Mouse (Mus musculus): ENCODE measurements around the gene Prodh2. TPM values are rescaled to one million over a fixed set of nuclear protein-coding genes. Genes with fewer than 3 reads are reported as not detected.
"Not testable (repeated sequence)": the region's sequence is repeated elsewhere in the genome, so short reads cannot be mapped to it uniquely, and the experiment has no call there.

Prodh2 gene
- polyA plus RNA-seq, 1 experiment from 2014 or later: 9.9 TPM

DNA sequence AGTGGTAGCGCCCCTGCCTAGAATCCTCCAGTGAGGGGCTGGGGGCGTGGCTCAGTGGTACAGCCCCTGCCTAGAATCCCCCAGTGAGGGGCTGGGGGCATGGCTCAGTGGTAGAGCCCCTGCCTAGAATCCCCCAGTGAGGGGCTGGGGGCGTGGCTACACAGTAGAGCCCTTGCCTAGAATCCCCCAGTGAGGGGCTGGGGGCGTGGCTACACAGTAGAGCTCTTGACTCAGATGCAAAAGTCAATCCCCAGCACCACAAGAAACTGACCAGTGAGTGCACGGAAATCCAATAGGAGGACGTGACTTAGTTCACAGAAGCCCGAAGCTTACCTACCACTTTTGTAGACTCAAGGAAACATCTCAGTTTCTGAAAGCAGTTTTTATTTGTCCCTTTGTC is 17.3 kb upstream of the Prodh2 start:
- ATAC-seq: not testable (repeated sequence)

DNA sequence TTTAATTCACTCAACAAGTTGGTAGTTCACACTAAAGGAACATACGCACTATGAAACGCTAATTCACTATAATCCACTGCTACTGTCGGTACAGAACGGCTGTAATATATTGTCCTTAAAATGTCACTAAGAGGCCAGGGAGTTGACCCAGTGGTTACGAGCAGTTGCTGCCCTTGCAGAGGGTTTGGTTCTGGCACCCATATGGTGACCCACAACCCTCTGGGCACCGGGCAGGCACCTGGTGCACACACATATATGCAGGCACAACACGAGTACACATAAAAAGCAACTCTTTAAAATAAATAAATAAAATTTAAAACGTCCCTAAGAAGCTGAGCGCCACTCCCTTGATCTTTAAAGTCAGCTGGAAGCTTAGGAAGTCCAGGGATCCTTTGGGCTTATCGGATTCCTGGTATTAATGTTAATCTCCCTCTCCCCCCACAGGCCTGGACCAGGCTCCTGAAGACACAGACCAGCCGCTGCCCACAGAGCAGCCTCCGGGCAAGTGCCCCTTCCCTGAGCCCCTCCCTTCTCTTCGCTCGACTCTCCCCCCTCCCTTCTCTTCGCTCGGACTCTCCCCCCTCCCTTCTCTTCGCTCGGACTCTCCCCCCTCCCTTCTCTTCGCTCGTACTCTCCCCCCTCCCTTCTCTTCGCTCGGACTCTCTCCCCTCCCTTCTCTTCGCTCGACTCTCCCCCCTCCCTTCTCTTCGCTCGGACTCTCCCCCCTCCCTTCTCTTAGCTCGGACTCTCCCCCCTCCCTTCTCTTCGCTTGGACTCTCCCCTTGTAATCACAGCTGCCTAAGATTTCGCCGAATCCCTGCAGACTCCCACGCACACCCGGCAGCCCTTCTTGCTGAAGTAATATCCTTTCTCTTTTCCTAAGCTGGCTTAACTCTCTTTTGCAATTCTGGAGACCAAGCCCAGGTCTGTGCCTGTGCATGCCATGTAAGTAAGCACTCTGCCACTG is 15.7 kb upstream of the Prodh2 start:
- no peaks in the 10 kb centered on the region for H3K9me3 ChIP-seq (ENCODE audit: control insufficient read depth, low read length)
- no peak overlapping the region for H3K27ac ChIP-seq (ENCODE audit: low read length)
- 7% methylated on average over 32 of the region's 32 CpGs for WGBS
- H3K4me3 ChIP-seq (ENCODE audit: low read length): peak overlapping the region; percentile 33
- H3K9ac ChIP-seq (ENCODE audit: low read depth, low read length): no peak overlapping the region
- ATAC-seq: no peak
- peaks cover 8% of the 10 kb centered on the region for H3K4me1 ChIP-seq (ENCODE audit: control insufficient read depth, insufficient read depth, low read length)
- no peaks in the 10 kb centered on the region for H3K36me3 ChIP-seq (ENCODE audit: control insufficient read depth, insufficient read depth, low read length)
- H3K27me3 ChIP-seq (replicated peaks; ENCODE audit: control insufficient read depth, insufficient read depth, low read length): peaks cover 4% of the 10 kb centered on the region; the same call in 1 of the 2 replicates
- peak overlapping the region; percentile 55 for H3K4me2 ChIP-seq (ENCODE audit: low read depth, low read length)

More for the DNA sequence above, 17.3 kb upstream of the Prodh2 start:
- WGBS: 86% methylated on average over 7 of the region's 7 CpGs
- H3K27ac ChIP-seq (ENCODE audit: low read length); H3K4me1 ChIP-seq (ENCODE audit: control insufficient read depth, insufficient read depth, low read length); H3K9ac ChIP-seq (ENCODE audit: low read depth, low read length); H3K36me3 ChIP-seq (ENCODE audit: control insufficient read depth, insufficient read depth, low read length); H3K9me3 ChIP-seq (ENCODE audit: control insufficient read depth, low read length); H3K4me2 ChIP-seq (ENCODE audit: low read depth, low read length); H3K27me3 ChIP-seq (replicated peaks; ENCODE audit: control insufficient read depth, insufficient read depth, low read length); H3K4me3 ChIP-seq (ENCODE audit: low read length): not testable (repeated sequence)

DNA sequence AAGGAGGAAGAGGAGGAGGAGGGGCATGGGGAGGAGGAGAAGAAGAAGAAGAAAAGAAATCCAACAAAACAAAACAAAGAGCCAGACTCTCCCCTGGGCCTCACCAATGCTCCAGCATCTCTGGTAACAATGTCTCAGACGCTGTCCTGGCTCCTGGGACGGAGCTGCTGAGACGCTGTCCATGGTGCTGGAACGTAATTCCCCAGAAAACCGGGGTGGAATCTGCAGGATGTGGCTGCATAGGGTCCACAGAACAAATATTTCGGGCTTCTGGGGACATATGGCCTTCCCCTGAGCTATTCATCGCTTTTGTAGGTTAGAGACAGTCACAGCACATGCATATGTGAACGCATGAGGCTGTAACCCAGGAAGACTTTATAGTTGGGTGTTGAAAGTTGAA is 9.2 kb upstream of the Prodh2 start:
- H3K4me1 ChIP-seq (ENCODE audit: control insufficient read depth, insufficient read depth, low read length): no peaks in the 10 kb centered on the region
- H3K36me3 ChIP-seq (ENCODE audit: control insufficient read depth, insufficient read depth, low read length): no peaks in the 10 kb centered on the region
- no peak overlapping the region for H3K4me3 ChIP-seq (ENCODE audit: low read length)
- H3K27me3 ChIP-seq (replicated peaks; ENCODE audit: control insufficient read depth, insufficient read depth, low read length): peaks cover 4% of the 10 kb centered on the region; the same call in 1 of the 2 replicates
- 16% methylated on average over 8 of the region's 8 CpGs for WGBS
- ATAC-seq: no peak
- no peak overlapping the region for H3K4me2 ChIP-seq (ENCODE audit: low read depth, low read length)
- no peak overlapping the region for H3K27ac ChIP-seq (ENCODE audit: low read length)
- H3K9me3 ChIP-seq (ENCODE audit: control insufficient read depth, low read length): no peaks in the 10 kb centered on the region
- H3K9ac ChIP-seq (ENCODE audit: low read depth, low read length): no peak overlapping the region

DNA sequence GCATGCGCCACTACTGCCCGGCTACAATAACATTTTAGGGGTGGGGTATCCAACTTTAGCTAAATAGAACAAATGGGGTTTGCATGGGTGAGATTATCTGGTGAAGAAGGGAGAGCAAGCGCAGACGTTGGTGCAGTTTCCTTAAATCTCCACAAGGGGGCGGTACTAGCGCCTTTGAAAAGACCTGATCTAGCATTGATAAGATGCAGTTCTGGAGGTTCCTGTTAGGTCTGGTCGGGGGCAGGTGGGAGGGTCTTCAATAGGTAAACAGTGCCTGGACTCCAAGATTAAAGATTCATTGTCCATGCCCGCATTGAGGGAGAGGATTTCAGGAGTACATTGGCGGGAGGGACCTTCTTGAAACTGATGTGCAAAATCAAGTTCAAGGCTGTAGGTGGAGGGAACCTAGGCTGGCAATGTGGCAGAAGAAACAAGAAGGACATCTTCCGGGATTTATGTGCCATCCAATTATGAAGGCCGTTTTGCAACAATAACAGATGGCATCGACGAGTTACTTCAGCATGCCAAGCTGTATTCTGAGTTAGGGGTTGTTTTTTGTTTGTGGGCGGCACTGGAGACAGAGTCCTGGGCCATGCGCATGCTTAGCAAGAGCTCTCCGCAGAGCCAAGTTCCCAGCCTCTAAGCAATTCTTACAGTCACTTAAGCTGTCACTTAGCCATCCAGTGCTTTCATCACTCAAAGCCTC is 3.0 kb upstream of the Prodh2 start:
- WGBS: 32% methylated on average over 16 of the region's 16 CpGs
- ATAC-seq: no peak
- Histone ChIP-seq H3K4me3 (ENCODE audit: low read length) (no peak overlapping the region), H3K36me3 (ENCODE audit: control insufficient read depth, insufficient read depth, low read length) (no peaks in the 10 kb centered on the region), H3K27ac (ENCODE audit: low read length) (no peak overlapping the region), H3K27me3 (replicated peaks; ENCODE audit: control insufficient read depth, insufficient read depth, low read length) (no peaks in the 10 kb centered on the region), H3K9me3 (ENCODE audit: control insufficient read depth, low read length) (no peaks in the 10 kb centered on the region), H3K4me2 (ENCODE audit: low read depth, low read length) (no peak overlapping the region), H3K4me1 (ENCODE audit: control insufficient read depth, insufficient read depth, low read length) (peaks cover 3% of the 10 kb centered on the region; the same call in 1 of the 2 replicates), H3K9ac (ENCODE audit: low read depth, low read length) (no peak overlapping the region)

DNA sequence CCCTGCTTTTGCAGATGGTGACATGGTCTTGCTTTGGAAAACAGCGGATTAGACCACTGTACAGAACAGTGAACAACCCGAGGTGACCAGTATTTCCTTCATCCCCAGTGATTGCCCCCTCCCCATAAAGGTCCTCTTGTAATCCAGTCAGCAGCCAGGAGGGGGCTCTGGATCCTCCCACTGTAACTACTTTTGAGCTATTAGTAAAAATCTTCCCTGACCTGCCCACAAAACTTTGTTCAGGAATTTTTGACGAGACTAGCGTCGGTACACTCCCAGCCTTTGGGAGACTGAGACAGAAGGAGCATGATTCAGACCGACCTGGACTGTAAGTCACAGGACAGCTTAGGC is 2.5 kb upstream of the Prodh2 start:
- ATAC-seq: no peak
- no peaks in the 10 kb centered on the region for H3K36me3 ChIP-seq (ENCODE audit: control insufficient read depth, insufficient read depth, low read length)
- H3K9ac ChIP-seq (ENCODE audit: low read depth, low read length): no peak overlapping the region
- 15% methylated on average over 6 of the region's 6 CpGs for WGBS
- no peak overlapping the region for H3K4me3 ChIP-seq (ENCODE audit: low read length)
- peaks cover 3% of the 10 kb centered on the region; the same call in 1 of the 2 replicates for H3K4me1 ChIP-seq (ENCODE audit: control insufficient read depth, insufficient read depth, low read length)
- H3K27ac ChIP-seq (ENCODE audit: low read length): no peak overlapping the region
- no peak overlapping the region for H3K4me2 ChIP-seq (ENCODE audit: low read depth, low read length)
- no peaks in the 10 kb centered on the region for H3K9me3 ChIP-seq (ENCODE audit: control insufficient read depth, low read length)
- no peaks in the 10 kb centered on the region for H3K27me3 ChIP-seq (replicated peaks; ENCODE audit: control insufficient read depth, insufficient read depth, low read length)

DNA sequence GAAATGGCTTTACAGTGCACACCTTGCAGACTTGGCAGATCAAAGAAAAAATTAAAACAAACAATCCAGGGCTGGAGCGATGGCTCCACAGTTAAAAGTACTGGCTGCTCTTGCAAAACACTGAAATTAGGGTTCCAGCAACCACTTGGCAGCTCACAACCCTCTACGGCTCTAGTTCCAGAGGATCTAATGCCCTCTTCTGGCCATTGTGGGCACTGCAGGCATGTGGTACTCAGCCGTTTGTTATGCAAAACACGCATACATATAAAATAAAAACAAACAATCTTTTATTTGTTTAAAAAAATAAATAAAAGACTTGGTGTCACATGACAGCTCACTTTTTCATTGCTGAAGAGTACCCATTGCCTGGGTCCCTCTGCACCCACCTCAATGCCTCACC is 657 bp upstream of the Prodh2 start:
- ATAC-seq: 0 out of 2 replicates have a peak, but pooled peaks have one; percentile 30
- 23% methylated on average over 4 of the region's 4 CpGs for WGBS

DNA sequence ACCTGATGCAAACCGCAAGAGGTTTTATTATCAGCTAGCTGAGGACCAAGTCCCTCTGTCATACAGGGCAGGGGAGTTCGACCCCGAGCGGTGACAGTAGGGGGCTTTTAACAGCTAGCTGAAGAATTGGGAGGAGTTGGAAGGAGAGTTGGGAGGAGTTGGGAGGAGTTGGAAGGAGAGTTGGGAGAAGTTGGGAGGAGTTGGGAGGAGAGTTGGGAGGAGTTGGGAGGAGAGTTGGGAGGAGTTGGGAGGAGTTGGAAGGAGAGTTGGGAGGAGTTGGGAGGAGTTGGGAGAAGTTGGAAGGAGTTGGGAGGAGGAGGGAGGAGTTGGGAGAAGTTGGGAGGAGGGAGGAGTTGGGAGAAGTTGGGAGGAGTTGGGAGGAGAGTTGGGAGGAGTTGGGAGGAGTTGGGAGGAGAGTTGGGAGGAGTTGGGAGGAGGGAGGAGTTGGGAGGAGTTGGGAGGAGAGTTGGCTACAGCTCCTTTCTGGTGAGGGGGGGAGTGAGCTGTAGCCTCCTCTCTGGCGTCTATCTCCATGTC is 2.2 kb downstream of the Prodh2 start:
- not testable (repeated sequence) for H3K9ac ChIP-seq (ENCODE audit: low read depth, low read length); H3K9me3 ChIP-seq (ENCODE audit: control insufficient read depth, low read length); H3K4me3 ChIP-seq (ENCODE audit: low read length); ATAC-seq; H3K36me3 ChIP-seq (ENCODE audit: control insufficient read depth, insufficient read depth, low read length); H3K4me1 ChIP-seq (ENCODE audit: control insufficient read depth, insufficient read depth, low read length); H3K4me2 ChIP-seq (ENCODE audit: low read depth, low read length); H3K27me3 ChIP-seq (replicated peaks; ENCODE audit: control insufficient read depth, insufficient read depth, low read length); H3K27ac ChIP-seq (ENCODE audit: low read length)
- 68% methylated on average over 4 of the region's 5 CpGs for WGBS

More for the DNA sequence above, 657 bp upstream of the Prodh2 start:
- H3K27ac ChIP-seq (ENCODE audit: low read length): no peak overlapping the region
- H3K4me3 ChIP-seq (ENCODE audit: low read length): no peak overlapping the region
- H3K9me3 ChIP-seq (ENCODE audit: control insufficient read depth, low read length): no peaks in the 10 kb centered on the region
- no peaks in the 10 kb centered on the region for H3K27me3 ChIP-seq (replicated peaks; ENCODE audit: control insufficient read depth, insufficient read depth, low read length)
- H3K4me2 ChIP-seq (ENCODE audit: low read depth, low read length): peak overlapping the region; percentile 27; the same call in 1 of the 2 replicates
- no peak overlapping the region for H3K9ac ChIP-seq (ENCODE audit: low read depth, low read length)
- H3K4me1 ChIP-seq (ENCODE audit: control insufficient read depth, insufficient read depth, low read length): peaks cover 3% of the 10 kb centered on the region; the same call in 1 of the 2 replicates
- no peaks in the 10 kb centered on the region for H3K36me3 ChIP-seq (ENCODE audit: control insufficient read depth, insufficient read depth, low read length)

DNA sequence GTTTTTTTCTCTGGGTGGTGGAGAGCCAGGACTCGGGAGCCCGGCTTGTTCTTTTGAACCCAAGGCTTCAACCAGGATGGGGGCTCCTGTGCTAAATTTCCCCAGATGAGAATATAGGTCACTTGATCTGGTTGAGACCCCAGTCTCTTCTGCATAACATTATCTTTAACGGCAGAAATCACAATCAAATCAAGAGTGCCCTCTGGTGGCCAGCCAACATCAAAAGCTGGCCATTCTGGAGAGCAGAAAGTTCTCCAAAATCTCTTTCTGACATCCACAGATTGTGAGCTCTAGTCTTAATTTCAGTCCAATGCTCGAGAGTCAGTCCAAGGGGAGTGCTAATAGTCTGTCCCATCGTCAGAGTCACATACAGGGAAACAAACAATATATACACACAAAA is 7.7 kb downstream of the Prodh2 start:
- H3K27ac ChIP-seq (ENCODE audit: low read length); H3K36me3 ChIP-seq (ENCODE audit: control insufficient read depth, insufficient read depth, low read length); H3K4me1 ChIP-seq (ENCODE audit: control insufficient read depth, insufficient read depth, low read length); H3K27me3 ChIP-seq (replicated peaks; ENCODE audit: control insufficient read depth, insufficient read depth, low read length); H3K9me3 ChIP-seq (ENCODE audit: control insufficient read depth, low read length); H3K4me3 ChIP-seq (ENCODE audit: low read length); ATAC-seq; H3K9ac ChIP-seq (ENCODE audit: low read depth, low read length); H3K4me2 ChIP-seq (ENCODE audit: low read depth, low read length): not testable (repeated sequence)
- 77% methylated on average over 5 of the region's 5 CpGs for WGBS

DNA sequence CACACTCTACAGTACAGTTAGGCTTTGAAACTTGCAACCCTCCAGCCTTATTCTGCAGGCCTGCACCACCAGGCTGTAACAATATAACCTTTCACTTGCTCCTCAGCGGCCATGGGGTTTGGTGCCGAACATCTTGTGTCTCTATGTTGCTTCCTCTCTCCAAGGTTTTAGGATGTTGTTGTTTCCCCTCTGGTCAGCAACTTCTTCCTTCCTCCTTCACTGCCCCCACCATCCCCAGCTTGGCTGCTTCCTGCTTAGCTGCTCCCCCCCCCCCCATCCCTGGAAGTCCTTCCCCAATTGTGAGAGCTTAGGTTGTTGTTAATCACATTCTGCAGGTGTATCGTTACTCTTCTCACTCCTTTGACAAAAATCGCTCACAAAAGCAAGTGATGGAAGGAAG is 14.6 kb downstream of the Prodh2 start:
- Histone ChIP-seq H3K4me2 (ENCODE audit: low read depth, low read length) (no peak overlapping the region), H3K4me3 (ENCODE audit: low read length) (no peak overlapping the region), H3K9ac (ENCODE audit: low read depth, low read length) (no peak overlapping the region), H3K27ac (ENCODE audit: low read length) (no peak overlapping the region), H3K4me1 (ENCODE audit: control insufficient read depth, insufficient read depth, low read length) (no peaks in the 10 kb centered on the region), H3K9me3 (ENCODE audit: control insufficient read depth, low read length) (no peaks in the 10 kb centered on the region), H3K27me3 (replicated peaks; ENCODE audit: control insufficient read depth, insufficient read depth, low read length) (no peaks in the 10 kb centered on the region), H3K36me3 (ENCODE audit: control insufficient read depth, insufficient read depth, low read length) (no peaks in the 10 kb centered on the region)
- ATAC-seq: no peak
- 74% methylated on average over 4 of the region's 4 CpGs for WGBS
